Mouse (Mus musculus): ENCODE measurements at regions not wholly inside any gene's neighbourhood (a gene's known extent, or its start where the extent isn't known, plus 50 kb on each side); places are given as distances from the start of the nearest gene placed in this dataset.
"Not testable (repeated sequence)": the region's sequence is repeated elsewhere in the genome, so short reads cannot be mapped to it uniquely, and the experiment has no call there.

GRCm38 (mm10) chr15:53984006-53984405, 99.3 kb downstream of the Gm7489 start:
- not testable (repeated sequence) for DNase-seq (ENCODE audit: low spot score in 2 of 2)

GRCm38 (mm10) chr15:53989888-53990287, 105.2 kb downstream of the Gm7489 start:
- DNase-seq (ENCODE audit: low spot score in 2 of 2) = no peak

- DNase-seq (ENCODE audit: low spot score in 2 of 2) = no peak
These were observed 110.6 kb downstream of the Gm7489 start for GRCm38 (mm10) chr15:53995199-53995868.

GRCm38 (mm10) chr15:53998600-53999290, 114.0 kb downstream of the Gm7489 start:
- DNase-seq (ENCODE audit: low spot score in 2 of 2) = no peak

GRCm38 (mm10) chr15:54033756-54034155, 149.1 kb downstream of the Gm7489 start:
- no peak for DNase-seq (ENCODE audit: low spot score in 2 of 2)

- DNase-seq (ENCODE audit: low spot score in 2 of 2) = no peak
These were observed 166.0 kb downstream of the Gm7489 start for GRCm38 (mm10) chr15:54050711-54051110.

- peak; percentile 17 to 61 for DNase-seq (ENCODE audit: low spot score in 2 of 2)
These were observed 185.4 kb downstream of the Gm7489 start for GRCm38 (mm10) chr15:54070005-54070634.

- DNase-seq (ENCODE audit: low spot score in 2 of 2) = no peak
These were observed 187.0 kb downstream of the Gm7489 start for GRCm38 (mm10) chr15:54071732-54072131.

- no peak for DNase-seq (ENCODE audit: low spot score in 2 of 2)
These were observed 206.6 kb downstream of the Gm7489 start for GRCm38 (mm10) chr15:54091301-54091700.

- no peak for DNase-seq (ENCODE audit: low spot score in 2 of 2)
These were observed 207.7 kb downstream of the Gm7489 start for GRCm38 (mm10) chr15:54092386-54092785.

- DNase-seq (ENCODE audit: low spot score in 2 of 2) = no peak
These were observed 212.8 kb downstream of the Gm7489 start for GRCm38 (mm10) chr15:54097498-54097897.

- no peak for DNase-seq (ENCODE audit: low spot score in 2 of 2)
These were observed 227.7 kb downstream of the Gm7489 start for GRCm38 (mm10) chr15:54112406-54112805.

GRCm38 (mm10) chr15:54114096-54114512, 229.4 kb downstream of the Gm7489 start:
- no peak for DNase-seq (ENCODE audit: low spot score in 2 of 2)

- DNase-seq (ENCODE audit: low spot score in 2 of 2) = no peak
These were observed 233.3 kb downstream of the Gm7489 start for GRCm38 (mm10) chr15:54117967-54118538.

- no peak for DNase-seq (ENCODE audit: low spot score in 2 of 2)
These were observed 235.8 kb downstream of the Gm7489 start for GRCm38 (mm10) chr15:54120456-54120855.

GRCm38 (mm10) chr15:54164350-54164749, 279.6 kb downstream of the Gm7489 start:
- no peak for DNase-seq (ENCODE audit: low spot score in 2 of 2)

GRCm38 (mm10) chr15:54167842-54168361, 283.2 kb downstream of the Gm7489 start:
- no peak for DNase-seq (ENCODE audit: low spot score in 2 of 2)

GRCm38 (mm10) chr15:54177221-54177620, 292.5 kb downstream of the Gm7489 start:
- DNase-seq (ENCODE audit: low spot score in 2 of 2) = no peak

- no peak for DNase-seq (ENCODE audit: low spot score in 2 of 2)
These were observed 293.1 kb downstream of the Gm7489 start for GRCm38 (mm10) chr15:54177791-54178190.
